Mouse (Mus musculus): ENCODE results near the gene S100pbp. TPM values are rescaled to one million over a fixed set of nuclear protein-coding genes. Genes with fewer than 3 reads are reported as not detected.
A peak's percentile ranks its signal among the peaks of the same experiment; 100 is the strongest.

The S100pbp gene
- polyA plus RNA-seq, 1 experiment from 2014 or later = 6.9 TPM

DNA sequence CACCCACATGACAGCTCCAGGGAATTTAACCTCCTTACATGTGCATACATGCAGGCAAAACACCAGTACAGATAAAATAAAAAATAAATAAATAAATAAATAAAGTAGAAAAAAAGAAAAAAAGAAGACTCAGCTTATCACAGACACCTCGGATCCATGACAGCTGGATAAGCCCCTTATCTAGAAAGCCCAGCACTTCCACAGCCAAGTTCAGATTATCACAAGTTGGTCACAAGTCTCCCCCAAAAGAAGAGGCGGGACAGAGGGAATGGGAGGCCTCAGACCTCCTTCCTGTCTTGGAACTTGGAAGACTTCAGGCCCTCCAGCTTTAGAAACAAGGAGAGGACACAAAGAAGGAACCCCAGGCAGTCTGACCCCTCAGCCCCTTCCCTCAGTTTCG is 45.6 kb upstream of the S100pbp start:
- peaks cover 9% of the 10 kb centered on the region for H3K4me1 ChIP-seq (replicated peaks; ENCODE audit: control insufficient read depth, insufficient read depth, low read length)
- no peak for ATAC-seq
- H3K27ac ChIP-seq (ENCODE audit: low read depth, low read length) = peak overlapping the region; percentile 64; the same call in 1 of the 2 replicates
- no peak overlapping the region for H3K9ac ChIP-seq (ENCODE audit: low read depth, low read length)
- TF ChIP-seq CTCF (IDR thresholded peaks at IDR 0.05; ENCODE audit: low read depth) = no peak
- H3K4me2 ChIP-seq (replicated peaks; ENCODE audit: low read depth) = no peak overlapping the region; the same call in 1 of the 2 replicates
- 52% methylated on average over 3 of the region's 3 CpGs for WGBS
- H3K27me3 ChIP-seq (replicated peaks; ENCODE audit: control insufficient read depth, insufficient read depth, low read length) = no peaks in the 10 kb centered on the region
- no peak overlapping the region for H3K4me3 ChIP-seq (ENCODE audit: low read depth, low read length)
- H3K9me3 ChIP-seq (ENCODE audit: control insufficient read depth) = no peaks in the 10 kb centered on the region
- H3K36me3 ChIP-seq (ENCODE audit: control insufficient read depth, insufficient read depth) = no peaks in the 10 kb centered on the region; the same call in 1 of the 2 replicates

DNA sequence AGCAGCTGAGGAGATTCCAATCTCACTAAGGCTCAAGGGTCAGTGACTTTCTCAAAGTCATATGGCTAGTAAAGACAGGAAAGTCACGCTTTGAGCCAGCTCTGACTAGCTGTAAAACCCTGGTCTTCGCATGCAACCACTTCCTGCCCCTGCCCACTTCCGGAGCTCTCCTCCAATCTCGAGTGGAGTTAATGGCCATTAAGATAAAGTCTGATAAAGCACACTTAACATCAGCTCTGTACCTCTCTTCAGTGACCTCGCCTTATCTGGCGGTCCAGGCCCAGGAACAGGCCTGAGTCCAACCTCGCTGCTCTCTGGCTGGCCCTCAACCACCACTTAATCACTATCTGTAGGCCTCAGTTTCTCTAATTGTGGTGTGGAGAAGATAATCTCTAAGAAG is 45.0 kb upstream of the S100pbp start:
- H3K4me3 ChIP-seq (ENCODE audit: low read depth, low read length) = no peak overlapping the region
- ATAC-seq = peak; percentile 50
- no peak overlapping the region for H3K9ac ChIP-seq (ENCODE audit: low read depth, low read length)
- 22% methylated on average over 7 of the region's 7 CpGs for WGBS
- peak overlapping the region; percentile 64; the same call in 1 of the 2 replicates for H3K27ac ChIP-seq (ENCODE audit: low read depth, low read length)
- no peak for TF ChIP-seq CTCF (IDR thresholded peaks at IDR 0.05; ENCODE audit: low read depth)
- no peaks in the 10 kb centered on the region; the same call in 1 of the 2 replicates for H3K36me3 ChIP-seq (ENCODE audit: control insufficient read depth, insufficient read depth)
- no peaks in the 10 kb centered on the region for H3K9me3 ChIP-seq (ENCODE audit: control insufficient read depth)
- no peak overlapping the region; the same call in 1 of the 2 replicates for H3K4me2 ChIP-seq (replicated peaks; ENCODE audit: low read depth)
- no peaks in the 10 kb centered on the region for H3K27me3 ChIP-seq (replicated peaks; ENCODE audit: control insufficient read depth, insufficient read depth, low read length)
- peaks cover 9% of the 10 kb centered on the region for H3K4me1 ChIP-seq (replicated peaks; ENCODE audit: control insufficient read depth, insufficient read depth, low read length)

DNA sequence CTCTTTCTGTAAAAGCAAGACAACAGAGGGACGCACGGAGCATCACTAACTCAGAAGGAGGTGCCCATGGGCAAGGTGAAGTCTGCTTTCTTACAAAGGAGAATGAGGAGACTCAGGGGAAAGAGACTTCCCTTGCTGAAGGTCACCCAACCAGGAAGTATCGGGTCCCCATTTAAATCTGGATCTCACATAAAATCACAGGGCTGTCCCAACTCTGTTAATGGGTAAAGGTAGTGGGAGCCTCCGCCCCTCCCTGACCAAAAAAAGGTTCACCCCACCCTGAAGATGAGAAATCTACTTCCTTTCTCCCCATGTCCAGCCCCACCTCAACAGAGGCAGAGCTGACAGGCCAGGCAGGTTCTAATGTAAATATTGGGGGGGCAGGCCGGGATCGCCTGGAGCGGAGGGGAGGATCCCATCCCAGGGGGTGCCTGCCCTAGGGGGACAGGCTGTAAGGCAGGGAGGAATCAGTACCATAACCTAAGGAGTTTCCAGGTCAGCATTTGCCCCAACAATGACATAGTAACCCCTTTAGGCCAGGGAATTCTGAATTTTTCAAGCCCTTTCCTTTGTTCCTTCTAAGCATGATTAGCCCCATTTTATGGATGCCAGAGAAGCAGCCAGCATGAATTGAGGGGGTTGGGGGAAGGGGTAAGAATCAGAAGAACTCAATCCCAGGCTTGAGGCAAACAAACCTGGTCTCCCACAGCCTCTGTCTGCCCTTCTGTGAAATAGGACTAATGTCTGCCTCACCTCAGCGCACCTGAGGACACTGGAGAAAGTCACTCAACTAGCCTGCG is 43.2 kb upstream of the S100pbp start:
- no peaks in the 10 kb centered on the region for H3K9me3 ChIP-seq (ENCODE audit: control insufficient read depth)
- no peak overlapping the region for H3K9ac ChIP-seq (ENCODE audit: low read depth, low read length)
- H3K27ac ChIP-seq (ENCODE audit: low read depth, low read length) = peak overlapping the region; percentile 76
- H3K36me3 ChIP-seq (ENCODE audit: control insufficient read depth, insufficient read depth) = no peaks in the 10 kb centered on the region; the same call in 1 of the 2 replicates
- no peak for ATAC-seq
- WGBS = 47% methylated on average over 9 of the region's 9 CpGs
- H3K27me3 ChIP-seq (replicated peaks; ENCODE audit: control insufficient read depth, insufficient read depth, low read length) = no peaks in the 10 kb centered on the region
- no peak for TF ChIP-seq CTCF (IDR thresholded peaks at IDR 0.05; ENCODE audit: low read depth)
- H3K4me3 ChIP-seq (ENCODE audit: low read depth, low read length) = no peak overlapping the region
- peaks cover 3% of the 10 kb centered on the region for H3K4me1 ChIP-seq (replicated peaks; ENCODE audit: control insufficient read depth, insufficient read depth, low read length)
- H3K4me2 ChIP-seq (replicated peaks; ENCODE audit: low read depth) = 0 out of 2 replicates have a peak overlapping the region, but pooled peaks have one; percentile 18

DNA sequence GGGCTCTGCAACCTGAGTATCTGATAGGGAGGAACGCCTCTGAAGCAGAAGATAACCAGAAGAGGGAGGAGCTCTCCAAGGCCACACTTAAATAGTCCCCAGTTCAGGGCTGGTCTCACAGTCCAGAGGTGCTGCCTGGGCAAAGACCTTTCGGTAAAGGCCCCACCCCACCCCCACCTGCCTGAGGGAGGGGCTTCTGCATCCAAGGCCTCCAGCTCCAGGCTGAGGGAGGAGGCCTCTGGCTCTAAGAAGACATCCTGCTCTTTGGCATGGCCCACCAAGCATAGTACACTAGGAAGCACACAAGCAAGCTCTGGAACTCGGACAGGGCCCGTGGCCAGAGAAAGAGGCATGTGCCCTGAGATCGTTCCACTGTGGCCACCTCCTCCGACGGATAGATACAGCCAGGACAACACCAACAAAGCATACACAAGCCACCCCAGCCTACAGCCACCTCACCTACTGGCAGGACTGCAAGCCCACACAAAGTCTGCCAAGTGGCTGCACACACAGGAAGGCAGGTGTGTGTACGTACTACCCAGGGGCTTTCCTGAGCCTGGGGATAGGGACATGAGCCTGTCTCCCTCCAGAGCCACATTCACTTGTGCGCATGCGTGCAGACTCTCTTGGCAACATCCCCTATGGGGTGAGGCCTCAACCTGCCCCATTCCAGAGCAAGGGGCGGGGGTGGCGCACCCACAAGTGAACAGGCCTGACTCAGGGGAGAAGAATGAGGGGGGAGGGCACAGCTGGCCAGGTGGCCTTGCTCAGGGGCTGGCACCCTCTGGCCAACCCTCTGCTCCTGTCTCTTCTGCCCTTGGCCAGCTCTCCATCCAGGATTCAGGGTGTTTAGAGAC is 42.3 kb upstream of the S100pbp start:
- Histone ChIP-seq H3K4me3 (ENCODE audit: low read depth, low read length) (no peak overlapping the region), H3K27ac (ENCODE audit: low read depth, low read length) (peak overlapping the region; percentile 76), H3K4me1 (replicated peaks; ENCODE audit: control insufficient read depth, insufficient read depth, low read length) (peaks cover 6% of the 10 kb centered on the region), H3K9me3 (ENCODE audit: control insufficient read depth) (no peaks in the 10 kb centered on the region), H3K9ac (ENCODE audit: low read depth, low read length) (no peak overlapping the region), H3K36me3 (ENCODE audit: control insufficient read depth, insufficient read depth) (no peaks in the 10 kb centered on the region; the same call in 1 of the 2 replicates), H3K4me2 (replicated peaks; ENCODE audit: low read depth) (peak overlapping the region; percentile 18), H3K27me3 (replicated peaks; ENCODE audit: control insufficient read depth, insufficient read depth, low read length) (no peaks in the 10 kb centered on the region)
- WGBS = 40% methylated on average over 12 of the region's 12 CpGs
- 0 out of 2 replicates have a peak, but pooled peaks have one; percentile 5 for TF ChIP-seq CTCF (IDR thresholded peaks at IDR 0.05; ENCODE audit: low read depth)
- peak; percentile 55 for ATAC-seq

DNA sequence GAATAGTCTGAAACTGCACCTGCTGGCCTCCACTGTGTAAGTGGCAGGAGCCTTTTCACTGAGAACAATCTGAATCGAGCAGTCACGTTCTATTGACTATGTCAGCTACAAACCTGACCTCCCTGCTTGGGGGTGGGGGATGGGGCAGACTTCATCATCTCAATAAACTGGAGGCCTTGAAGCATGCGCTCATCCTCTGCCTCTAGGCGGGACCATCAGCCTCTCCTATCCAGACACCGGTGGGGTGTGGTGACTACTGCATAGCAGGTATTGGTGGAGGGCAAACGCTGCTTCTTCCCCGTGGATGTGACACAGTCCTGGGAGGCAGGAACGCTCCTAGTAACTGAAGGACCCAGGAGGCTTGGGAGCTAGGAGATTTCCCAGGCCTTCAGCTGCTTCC is 41.4 kb upstream of the S100pbp start:
- H3K9ac ChIP-seq (ENCODE audit: low read depth, low read length) = no peak overlapping the region
- no peaks in the 10 kb centered on the region for H3K27me3 ChIP-seq (replicated peaks; ENCODE audit: control insufficient read depth, insufficient read depth, low read length)
- peak overlapping the region; percentile 18 for H3K4me2 ChIP-seq (replicated peaks; ENCODE audit: low read depth)
- no peak for TF ChIP-seq CTCF (IDR thresholded peaks at IDR 0.05; ENCODE audit: low read depth)
- H3K4me1 ChIP-seq (replicated peaks; ENCODE audit: control insufficient read depth, insufficient read depth, low read length) = peaks cover 11% of the 10 kb centered on the region
- no peaks in the 10 kb centered on the region; the same call in 1 of the 2 replicates for H3K36me3 ChIP-seq (ENCODE audit: control insufficient read depth, insufficient read depth)
- no peaks in the 10 kb centered on the region for H3K9me3 ChIP-seq (ENCODE audit: control insufficient read depth)
- H3K4me3 ChIP-seq (ENCODE audit: low read depth, low read length) = no peak overlapping the region
- WGBS = 36% methylated on average over 8 of the region's 8 CpGs
- peak overlapping the region; percentile 76 for H3K27ac ChIP-seq (ENCODE audit: low read depth, low read length)
- no peak for ATAC-seq

DNA sequence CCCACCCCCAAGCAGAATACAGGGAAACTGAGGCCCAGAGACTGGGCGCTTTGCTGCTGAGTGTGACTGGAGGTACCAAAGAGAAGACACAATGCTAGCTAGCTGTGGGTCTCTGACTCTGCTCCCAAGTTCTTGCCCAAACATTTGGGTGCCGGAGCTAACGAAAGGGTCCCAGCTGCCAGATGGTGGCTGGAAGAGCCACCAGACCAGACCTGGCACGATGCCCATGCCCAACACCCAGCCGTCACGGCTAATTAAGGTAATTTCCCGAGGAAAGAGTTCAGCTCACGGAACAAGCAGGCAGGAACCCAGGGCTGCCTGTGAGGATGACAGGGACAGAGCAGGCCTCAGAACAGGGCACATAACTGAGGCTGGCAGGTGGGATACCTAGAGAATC is 38.5 kb upstream of the S100pbp start:
- Histone ChIP-seq H3K27ac (ENCODE audit: low read depth, low read length) (no peak overlapping the region), H3K4me3 (ENCODE audit: low read depth, low read length) (no peak overlapping the region), H3K9me3 (ENCODE audit: control insufficient read depth) (no peaks in the 10 kb centered on the region), H3K36me3 (ENCODE audit: control insufficient read depth, insufficient read depth) (peaks cover 24% of the 10 kb centered on the region), H3K4me2 (replicated peaks; ENCODE audit: low read depth) (peak overlapping the region; percentile 50), H3K4me1 (replicated peaks; ENCODE audit: control insufficient read depth, insufficient read depth, low read length) (peaks cover 11% of the 10 kb centered on the region), H3K27me3 (replicated peaks; ENCODE audit: control insufficient read depth, insufficient read depth, low read length) (no peaks in the 10 kb centered on the region), H3K9ac (ENCODE audit: low read depth, low read length) (peak overlapping the region; percentile 28)
- 30% methylated on average over 8 of the region's 8 CpGs for WGBS
- TF ChIP-seq CTCF (IDR thresholded peaks at IDR 0.05; ENCODE audit: low read depth) = no peak
- no peak for ATAC-seq

Measured in intestine, postnatal 0 days (tissue).